Mouse (Mus musculus) ovary, postnatal 14 days (tissue): ENCODE measurements around the gene Chmp4b.

Experiments
- DNase-seq: peaks from one replicate; pipeline ENCODE4 v3.0.0; 2022; ENCODE audit warnings: low spot score

Gene Chmp4b

GRCm38 (mm10) chr2:154651363-154651762 is at the start of gene Chmp4b:
Gene Chmp4b, plus strand, starts transcription at chr2:154651705.
- DNase-seq, result no peak

- no peak for DNase-seq
Measured at GRCm38 (mm10) chr2:154603007-154603637, 48.4 kb upstream of the Chmp4b start.

GRCm38 (mm10) chr2:154603638-154604153 is 47.8 kb upstream of the Chmp4b start, which contains the start of gene Pxmp4:
Gene Pxmp4, minus strand, starts transcription at chr2:154603708.
- DNase-seq, result peak; percentile 98

- no peak for DNase-seq
Measured at GRCm38 (mm10) chr2:154604156-154604555, 47.3 kb upstream of the Chmp4b start.

GRCm38 (mm10) chr2:154606965-154607364 is 44.5 kb upstream of the Chmp4b start:
- no peak for DNase-seq

- no peak for DNase-seq
Measured at GRCm38 (mm10) chr2:154609050-154609767, 42.3 kb upstream of the Chmp4b start.

- DNase-seq, result peak; percentile 89
Measured at GRCm38 (mm10) chr2:154613118-154614115, 38.1 kb upstream of the Chmp4b start, which contains the start of the genes Zfp341 and 4930519P11Rik. Gene Zfp341, plus strand, starts transcription at chr2:154613297. Gene 4930519P11Rik, minus strand, starts transcription at chr2:154613437.

- no peak for DNase-seq
Measured at GRCm38 (mm10) chr2:154614841-154615576, 36.5 kb upstream of the Chmp4b start.

GRCm38 (mm10) chr2:154615674-154616073 is 35.8 kb upstream of the Chmp4b start:
- no peak for DNase-seq

GRCm38 (mm10) chr2:154617061-154617460 is 34.4 kb upstream of the Chmp4b start:
- no peak for DNase-seq

- no peak for DNase-seq
Measured at GRCm38 (mm10) chr2:154621684-154622083, 29.8 kb upstream of the Chmp4b start.

- no peak for DNase-seq
Measured at GRCm38 (mm10) chr2:154624137-154624536, 27.4 kb upstream of the Chmp4b start.

- DNase-seq, result no peak
Measured at GRCm38 (mm10) chr2:154630531-154630930, 21.0 kb upstream of the Chmp4b start.

GRCm38 (mm10) chr2:154632203-154632780 is 19.2 kb upstream of the Chmp4b start:
- DNase-seq, result no peak

GRCm38 (mm10) chr2:154633039-154633742 is 18.3 kb upstream of the Chmp4b start:
- no peak for DNase-seq

- DNase-seq, result no peak
Measured at GRCm38 (mm10) chr2:154633876-154634644, 17.4 kb upstream of the Chmp4b start.

GRCm38 (mm10) chr2:154635826-154636225 is 15.7 kb upstream of the Chmp4b start:
- DNase-seq, result no peak

GRCm38 (mm10) chr2:154638521-154638920 is 13.0 kb upstream of the Chmp4b start:
- no peak for DNase-seq

- no peak for DNase-seq
Measured at GRCm38 (mm10) chr2:154639115-154639514, 12.4 kb upstream of the Chmp4b start.
